Mouse (Mus musculus) bone marrow, adult 2 months (tissue): ENCODE results near the gene Hps4.

Source experiments
- CTCF ChIP-seq: fragments of 200-500 bp; IDR thresholded peaks from 2 replicates; pipeline ENCODE4 v1.5.1; 2011; ENCODE audit warnings: low read length, control low read depth; ENCODE audit not compliant: control insufficient read depth, insufficient read depth
- POLR2A ChIP-seq: fragments of 200-500 bp; IDR thresholded peaks from 2 replicates; pipeline ENCODE4 v1.6.1; 2011; ENCODE audit warnings: low read depth, mild to moderate bottlenecking, control low read depth, low read length, borderline replicate concordance; ENCODE audit not compliant: control insufficient read depth

DNA sequence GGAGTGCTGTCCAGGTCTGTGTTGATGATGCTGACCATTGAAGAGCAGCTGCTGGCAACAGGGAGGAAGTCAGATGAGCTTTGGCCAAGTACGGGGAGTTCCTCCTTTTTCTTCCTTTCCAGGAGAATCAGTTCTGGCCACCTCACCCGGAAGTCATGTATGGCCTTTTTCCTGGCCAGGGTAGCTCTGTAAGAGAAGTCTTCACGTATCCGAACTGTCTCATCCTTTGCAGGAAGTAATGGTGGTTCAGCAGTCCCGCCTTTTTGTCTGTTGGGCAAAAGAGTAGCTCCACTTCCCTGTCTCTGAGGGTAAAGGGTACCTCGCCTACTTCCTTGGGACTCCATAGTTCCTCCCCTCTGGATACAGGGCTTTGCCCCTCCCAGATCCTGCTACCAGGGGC, 12.6 kb downstream of the Hps4 start:
- TF ChIP-seq CTCF (no peak), POLR2A (no peak)
